Mouse (Mus musculus): Measurements from ENCODE around the gene Fbxl13. TPM values are rescaled to one million over a fixed set of nuclear protein-coding genes. Genes with fewer than 3 reads are reported as not detected.
A peak's percentile ranks its signal among the peaks of the same experiment; 100 is the strongest.

The Fbxl13 gene
- polyA plus RNA-seq, 1 experiment from 2014 or later = 0.07 TPM

DNA sequence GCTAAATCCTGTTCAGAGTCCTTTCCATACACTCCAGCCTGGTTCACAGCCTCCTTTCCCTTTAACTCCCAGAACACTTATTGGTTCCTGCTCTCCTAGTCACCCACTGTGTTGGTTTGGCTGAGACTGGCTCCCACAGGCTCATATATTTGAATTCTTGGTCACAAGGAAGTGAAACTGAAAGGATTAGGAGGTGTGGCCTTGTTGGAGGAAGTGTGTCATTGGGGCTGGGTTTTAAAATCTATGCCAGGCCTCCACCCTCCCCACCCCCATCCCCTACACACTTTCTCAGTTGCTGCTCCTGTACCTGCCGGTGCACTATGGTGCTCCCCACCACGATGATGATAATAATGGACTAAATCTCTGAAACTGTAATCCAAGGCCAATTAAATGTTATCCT is 127.9 kb downstream of the Fbxl13 start:
- Histone ChIP-seq H3K36me3 (no peaks in the 10 kb centered on the region), H3K4me2 (no peak overlapping the region), H3K9me3 (no peaks in the 10 kb centered on the region), H3K27ac (replicated peaks) (no peak overlapping the region), H3K27me3 (replicated peaks) (no peaks in the 10 kb centered on the region), H3K4me3 (no peak overlapping the region), H3K4me1 (peaks cover 15% of the 10 kb centered on the region), H3K9ac (no peak overlapping the region)
- ATAC-seq (ENCODE audit: extremely low read depth, insufficient number of reproducible peaks, low FRiP score, low TSS enrichment) = no peak
- WGBS = 89% methylated on average over 2 of the region's 2 CpGs

DNA sequence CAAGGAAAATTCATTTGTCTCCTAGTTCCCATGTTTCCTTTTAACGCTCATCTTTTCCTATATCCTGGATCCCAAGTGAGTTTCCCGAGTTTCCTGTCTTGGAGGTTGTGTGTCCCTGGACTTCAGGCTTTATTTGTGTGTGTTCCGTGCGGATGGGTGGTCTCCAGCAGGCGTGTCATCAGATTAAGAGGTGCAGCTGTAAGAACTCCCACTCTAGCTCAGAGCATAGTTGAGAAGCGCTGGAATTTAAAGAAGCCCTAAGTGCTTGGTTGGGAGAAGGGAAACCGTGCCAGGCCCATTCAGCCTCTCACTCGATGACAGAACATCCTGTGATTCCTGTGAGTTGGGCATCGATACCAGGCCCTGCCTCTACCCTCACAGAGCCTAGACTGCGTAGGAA is 132.1 kb downstream of the Fbxl13 start:
- H3K27me3 ChIP-seq (replicated peaks) = no peaks in the 10 kb centered on the region
- no peaks in the 10 kb centered on the region for H3K36me3 ChIP-seq
- H3K4me2 ChIP-seq = no peak overlapping the region
- H3K4me3 ChIP-seq = no peak overlapping the region
- H3K27ac ChIP-seq (replicated peaks) = peak overlapping the region; percentile 46; the same call in 1 of the 2 replicates
- H3K4me1 ChIP-seq = peaks cover 17% of the 10 kb centered on the region
- no peak for ATAC-seq (ENCODE audit: extremely low read depth, insufficient number of reproducible peaks, low FRiP score, low TSS enrichment)
- WGBS = 31% methylated on average over 10 of the region's 10 CpGs
- H3K9me3 ChIP-seq = no peaks in the 10 kb centered on the region
- H3K9ac ChIP-seq = no peak overlapping the region

- no peak for ATAC-seq (ENCODE audit: extremely low read depth, insufficient number of reproducible peaks, low FRiP score, low TSS enrichment)
- no peak overlapping the region for H3K9ac ChIP-seq
- H3K4me1 ChIP-seq = peaks cover 17% of the 10 kb centered on the region
- no peaks in the 10 kb centered on the region for H3K27me3 ChIP-seq (replicated peaks)
- 63% methylated on average over 4 of the region's 4 CpGs for WGBS
- H3K4me2 ChIP-seq = no peak overlapping the region
- no peak overlapping the region for H3K4me3 ChIP-seq
- H3K9me3 ChIP-seq = no peaks in the 10 kb centered on the region
- H3K27ac ChIP-seq (replicated peaks) = no peak overlapping the region
- no peaks in the 10 kb centered on the region for H3K36me3 ChIP-seq
Observed at GRCm38 (mm10) chr5:21509801-21510200, 135.6 kb downstream of the Fbxl13 start.

GRCm38 (mm10) chr5:21506887-21507286 is 138.5 kb downstream of the Fbxl13 start:
- no peaks in the 10 kb centered on the region for H3K4me1 ChIP-seq
- H3K27ac ChIP-seq (replicated peaks) = no peak overlapping the region
- no peaks in the 10 kb centered on the region for H3K9me3 ChIP-seq
- 62% methylated on average over 1 of the region's 1 CpGs for WGBS
- H3K4me2 ChIP-seq = no peak overlapping the region
- H3K27me3 ChIP-seq (replicated peaks) = no peaks in the 10 kb centered on the region
- H3K9ac ChIP-seq = no peak overlapping the region
- no peaks in the 10 kb centered on the region for H3K36me3 ChIP-seq
- no peak for ATAC-seq (ENCODE audit: extremely low read depth, insufficient number of reproducible peaks, low FRiP score, low TSS enrichment)
- no peak overlapping the region for H3K4me3 ChIP-seq

- Histone ChIP-seq H3K27me3 (replicated peaks) (no peaks in the 10 kb centered on the region), H3K4me1 (no peaks in the 10 kb centered on the region), H3K9ac (no peak overlapping the region), H3K36me3 (no peaks in the 10 kb centered on the region), H3K27ac (replicated peaks) (no peak overlapping the region), H3K4me3 (no peak overlapping the region), H3K4me2 (no peak overlapping the region), H3K9me3 (no peaks in the 10 kb centered on the region)
- ATAC-seq (ENCODE audit: extremely low read depth, insufficient number of reproducible peaks, low FRiP score, low TSS enrichment) = no peak
- WGBS = 84% methylated on average over 8 of the region's 8 CpGs
Observed at GRCm38 (mm10) chr5:21505159-21505558, 140.3 kb downstream of the Fbxl13 start.

- no peaks in the 10 kb centered on the region for H3K36me3 ChIP-seq
- H3K4me1 ChIP-seq = no peaks in the 10 kb centered on the region
- no peak overlapping the region for H3K27ac ChIP-seq (replicated peaks)
- no peak for ATAC-seq (ENCODE audit: extremely low read depth, insufficient number of reproducible peaks, low FRiP score, low TSS enrichment)
- no peak overlapping the region for H3K4me2 ChIP-seq
- H3K27me3 ChIP-seq (replicated peaks) = no peaks in the 10 kb centered on the region
- H3K9me3 ChIP-seq = no peaks in the 10 kb centered on the region
- H3K9ac ChIP-seq = no peak overlapping the region
- no peak overlapping the region for H3K4me3 ChIP-seq
- WGBS = 79% methylated on average over 13 of the region's 13 CpGs
Observed at GRCm38 (mm10) chr5:21502936-21503610, 142.4 kb downstream of the Fbxl13 start.

- no peaks in the 10 kb centered on the region for H3K36me3 ChIP-seq
- no peak overlapping the region for H3K4me2 ChIP-seq
- peaks cover 13% of the 10 kb centered on the region for H3K4me1 ChIP-seq
- H3K27me3 ChIP-seq (replicated peaks) = no peaks in the 10 kb centered on the region
- no peak overlapping the region for H3K4me3 ChIP-seq
- 82% methylated on average over 2 of the region's 2 CpGs for WGBS
- no peak overlapping the region for H3K27ac ChIP-seq (replicated peaks)
- H3K9me3 ChIP-seq = no peaks in the 10 kb centered on the region
- ATAC-seq (ENCODE audit: extremely low read depth, insufficient number of reproducible peaks, low FRiP score, low TSS enrichment) = no peak
- H3K9ac ChIP-seq = no peak overlapping the region
Observed at GRCm38 (mm10) chr5:21500941-21501340, 144.5 kb downstream of the Fbxl13 start.

- Histone ChIP-seq H3K36me3 (no peaks in the 10 kb centered on the region), H3K4me2 (no peak overlapping the region), H3K4me1 (peaks cover 16% of the 10 kb centered on the region), H3K9ac (no peak overlapping the region), H3K27me3 (replicated peaks) (no peaks in the 10 kb centered on the region), H3K4me3 (no peak overlapping the region), H3K27ac (replicated peaks) (no peak overlapping the region), H3K9me3 (no peaks in the 10 kb centered on the region)
- no peak for ATAC-seq (ENCODE audit: extremely low read depth, insufficient number of reproducible peaks, low FRiP score, low TSS enrichment)
- WGBS = 75% methylated on average over 10 of the region's 10 CpGs
Observed at GRCm38 (mm10) chr5:21500133-21500532, 145.3 kb downstream of the Fbxl13 start.

DNA sequence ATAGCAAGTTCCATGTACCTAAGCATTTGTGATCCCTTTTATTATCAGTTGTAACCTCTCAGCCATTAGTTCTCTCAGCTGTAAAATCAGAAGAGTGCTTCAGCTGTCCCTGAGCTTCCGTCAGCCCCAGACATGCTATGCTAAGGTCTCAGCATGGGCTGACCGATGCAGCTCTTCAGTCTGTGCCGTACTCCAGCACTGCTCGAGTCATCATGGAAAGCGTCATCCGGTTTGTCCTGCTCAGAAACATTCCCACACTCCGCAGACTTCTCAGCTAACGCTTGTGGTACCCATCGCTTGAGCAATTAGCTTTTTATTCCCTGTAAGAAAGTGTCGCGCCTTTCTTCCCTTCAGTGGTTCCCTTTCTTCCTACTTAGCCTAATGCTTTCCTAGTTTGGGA is 146.5 kb downstream of the Fbxl13 start:
- Histone ChIP-seq H3K4me1 (peaks cover 16% of the 10 kb centered on the region), H3K36me3 (no peaks in the 10 kb centered on the region), H3K9ac (no peak overlapping the region), H3K27ac (replicated peaks) (no peak overlapping the region), H3K4me2 (no peak overlapping the region), H3K4me3 (no peak overlapping the region), H3K9me3 (no peaks in the 10 kb centered on the region), H3K27me3 (replicated peaks) (no peaks in the 10 kb centered on the region)
- 80% methylated on average over 11 of the region's 11 CpGs for WGBS
- ATAC-seq (ENCODE audit: extremely low read depth, insufficient number of reproducible peaks, low FRiP score, low TSS enrichment) = no peak

GRCm38 (mm10) chr5:21498490-21498889 is 146.9 kb downstream of the Fbxl13 start:
- Histone ChIP-seq H3K4me2 (no peak overlapping the region), H3K36me3 (no peaks in the 10 kb centered on the region), H3K27ac (replicated peaks) (no peak overlapping the region), H3K9ac (no peak overlapping the region), H3K9me3 (no peaks in the 10 kb centered on the region), H3K27me3 (replicated peaks) (no peaks in the 10 kb centered on the region), H3K4me3 (no peak overlapping the region), H3K4me1 (peaks cover 16% of the 10 kb centered on the region)
- ATAC-seq (ENCODE audit: extremely low read depth, insufficient number of reproducible peaks, low FRiP score, low TSS enrichment) = no peak
- 85% methylated on average over 2 of the region's 2 CpGs for WGBS

DNA sequence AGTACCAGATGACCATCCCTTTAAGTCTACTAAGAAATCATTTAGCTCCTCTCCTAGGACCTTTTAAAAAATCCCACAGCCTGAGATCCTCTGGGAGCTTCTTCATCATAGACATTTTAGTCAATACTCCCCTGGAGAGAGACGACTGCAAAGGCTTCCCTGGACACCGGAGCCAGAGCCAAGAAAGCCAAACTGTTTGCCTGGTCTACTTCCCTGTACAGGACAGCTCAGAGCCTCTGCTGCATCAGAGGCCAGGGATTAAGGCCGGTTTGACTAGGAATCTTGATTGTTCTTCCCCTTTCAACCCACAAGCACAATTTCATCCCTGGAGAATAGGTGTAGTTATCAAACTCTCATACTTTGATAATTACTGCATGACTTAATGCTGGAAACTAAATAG is 148.6 kb downstream of the Fbxl13 start:
- Histone ChIP-seq H3K36me3 (no peaks in the 10 kb centered on the region), H3K9me3 (no peaks in the 10 kb centered on the region), H3K4me1 (peaks cover 16% of the 10 kb centered on the region), H3K4me3 (no peak overlapping the region), H3K4me2 (no peak overlapping the region), H3K27ac (replicated peaks) (peak overlapping the region; percentile 29; the same call in 1 of the 2 replicates), H3K9ac (no peak overlapping the region), H3K27me3 (replicated peaks) (no peaks in the 10 kb centered on the region)
- 57% methylated on average over 3 of the region's 3 CpGs for WGBS
- no peak for ATAC-seq (ENCODE audit: extremely low read depth, insufficient number of reproducible peaks, low FRiP score, low TSS enrichment)

GRCm38 (mm10) chr5:21496321-21496720 is 149.1 kb downstream of the Fbxl13 start:
- no peaks in the 10 kb centered on the region for H3K27me3 ChIP-seq (replicated peaks)
- no peak overlapping the region for H3K4me3 ChIP-seq
- no peak overlapping the region for H3K4me2 ChIP-seq
- H3K27ac ChIP-seq (replicated peaks) = peak overlapping the region; percentile 29; the same call in 1 of the 2 replicates
- no peaks in the 10 kb centered on the region for H3K9me3 ChIP-seq
- ATAC-seq (ENCODE audit: extremely low read depth, insufficient number of reproducible peaks, low FRiP score, low TSS enrichment) = no peak
- WGBS = 50% methylated on average over 6 of the region's 6 CpGs
- H3K36me3 ChIP-seq = no peaks in the 10 kb centered on the region
- peaks cover 16% of the 10 kb centered on the region for H3K4me1 ChIP-seq
- H3K9ac ChIP-seq = no peak overlapping the region

Measured in heart, embryonic 13.5 days (tissue).